Mouse (Mus musculus) MEL (cell line): ENCODE data around the gene Atpif1. TPM values are rescaled to one million over a fixed set of nuclear protein-coding genes. Genes with fewer than 3 reads are reported as not detected.
"Not testable (repeated sequence)": the region's sequence is repeated elsewhere in the genome, so short reads cannot be mapped to it uniquely, and the experiment has no call there.

ENCODE experiments used
- DNase-seq: peaks from one replicate; pipeline ENCODE4 v3.0.0; 2011; ENCODE audit warnings: low read depth, low spot score
- H3K27ac ChIP-seq: 2 replicates; pipeline ENCODE4 v1.5.1; 2012; ENCODE audit warnings: low read depth, mild to moderate bottlenecking, control low read depth, low read length, moderate library complexity; ENCODE audit not compliant: control insufficient read depth
- H3K27me3 ChIP-seq, 2 experiments: fragments of 150-350 bp in 1 of 2; sonication (generic) in 1 of 2; 2 replicates each; pipeline ENCODE4 v1.6.1; 2012; ENCODE audit warnings: low read length in 2 of 2, mild to moderate bottlenecking in 2 of 2, improper control_type of control experiment in 1 of 2, moderate library complexity in 1 of 2; ENCODE audit not compliant: insufficient read depth in 2 of 2, control insufficient read depth in 1 of 2
- H3K36me3 ChIP-seq, 2 experiments: 2 replicates each; pipeline ENCODE4 v1.6.1; 2012 to 2014; ENCODE audit warnings: low read length in 2 of 2, improper control_type of control experiment in 1 of 2, inconsistent platforms in 1 of 2, mild to moderate bottlenecking in 1 of 2; ENCODE audit not compliant: insufficient read depth in 2 of 2, control insufficient read depth in 1 of 2
- H3K4me1 ChIP-seq, 2 experiments: fragments of 150-350 bp in 1 of 2; sonication (generic) in 1 of 2; 2 replicates each; pipeline ENCODE4 v1.6.1; 2012; ENCODE audit warnings: low read length in 2 of 2, improper control_type of control experiment in 1 of 2, mild to moderate bottlenecking in 1 of 2; ENCODE audit not compliant: insufficient read depth in 2 of 2, control insufficient read depth in 1 of 2
- H3K4me3 ChIP-seq, 2 experiments: fragments of 150-350 bp in 1 of 2; sonication (generic) in 1 of 2; 2 replicates each; pipeline ENCODE4 v1.5.1; 2012; ENCODE audit warnings: low read depth in 2 of 2, low read length in 2 of 2, mild to moderate bottlenecking in 2 of 2, moderate library complexity in 2 of 2, control low read depth in 1 of 2, improper control_type of control experiment in 1 of 2; ENCODE audit not compliant: control insufficient read depth in 1 of 2, insufficient read depth in 1 of 2
- H3K79me2 ChIP-seq: 2 replicates; pipeline ENCODE4 v1.6.1; 2012; ENCODE audit warnings: mild to moderate bottlenecking, low read length, moderate library complexity; ENCODE audit not compliant: control insufficient read depth, poor library complexity, insufficient read depth
- H3K9ac ChIP-seq: 2 replicates; pipeline ENCODE4 v1.6.1; 2012; ENCODE audit warnings: low read depth, mild to moderate bottlenecking, control low read depth, low read length, moderate library complexity; ENCODE audit not compliant: control insufficient read depth, poor library complexity, severe bottlenecking
- H3K9me3 ChIP-seq: fragments of 150-350 bp; sonication (generic); replicated peaks from 2 replicates; pipeline ENCODE4 v1.6.1; 2012; ENCODE audit warnings: mild to moderate bottlenecking, low read length, improper control_type of control experiment, moderate library complexity; ENCODE audit not compliant: insufficient read depth
- ZNF384 ChIP-seq: IDR thresholded peaks from 2 replicates; pipeline ENCODE4 v1.6.1; 2012; ENCODE audit warnings: low read depth, mild to moderate bottlenecking, inconsistent platforms, low read length, improper control_type of control experiment
- polyA plus RNA-seq, 2 experiments: library from polyadenylated mRNA; stranded (reverse) in 1 of 2; unstranded in 1 of 2; fragments of >175 nt in 1 of 2; fragments of >200 nt in 1 of 2; gene quantifications; 2 replicates each; pipeline versions ENCODE4 v1.2.1 to v1.2.4; 2012; ENCODE audit warnings: low replicate concordance in 2 of 2, low read depth in 1 of 2; ENCODE audit not compliant: insufficient read length in 2 of 2, insufficient read depth in 1 of 2, missing spikeins in 1 of 2
- total RNA-seq: library from RNA; depleted of rRNA; stranded (reverse); fragments of 300-350 nt; gene quantifications from 2 replicates; pipeline ENCODE4 v1.2.3, GENCODE M21; 2012; rRNA removed

The Atpif1 gene
- total and polyA plus RNA-seq, 3 experiments, result 566 to 730 TPM; not detected in 1

DNA sequence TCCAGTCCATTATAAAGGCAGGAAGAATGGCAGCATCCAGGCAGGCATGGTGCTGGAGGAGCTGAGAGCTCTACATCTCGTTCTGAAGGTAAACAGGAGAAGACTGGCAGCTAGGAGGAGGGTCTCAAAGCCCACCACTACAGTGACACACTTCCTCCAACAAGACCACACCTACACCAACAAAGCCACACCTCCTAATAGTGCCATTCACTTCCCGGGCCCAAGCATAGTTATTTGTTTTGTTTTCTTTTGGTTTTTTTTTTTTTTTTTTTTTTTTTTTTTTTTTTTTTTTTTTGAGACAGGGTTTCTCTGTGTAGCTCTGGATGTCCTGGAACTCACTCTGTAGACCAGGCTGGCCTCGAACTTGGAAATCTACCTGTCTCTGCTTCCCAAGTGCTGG lies 51.4 kb downstream of the Atpif1 start:
- not testable (repeated sequence) for H3K79me2 ChIP-seq, H3K36me3 ChIP-seq, H3K27ac ChIP-seq, H3K9me3 ChIP-seq, DNase-seq, H3K4me1 ChIP-seq, H3K9ac ChIP-seq, H3K4me3 ChIP-seq, H3K27me3 ChIP-seq
- TF ChIP-seq ZNF384, result peak; percentile 71

Other genes with a start within 250 kb of the Atpif1 start
- 0.52 and 0.85 TPM in 2 replicates for gene Rab42, start 230.3 kb downstream of the Atpif1 start, total RNA-seq
- gene Rab42, start 230.3 kb downstream of the Atpif1 start, polyA plus RNA-seq, result under 1 TPM in 1 of 2 experiments, not detected in 1; 0.40 TPM
- 110 and 117 TPM in 2 replicates for gene Trnau1ap, start 204.1 kb downstream of the Atpif1 start, total RNA-seq
- 100 to 1,000 TPM in 1 of 2 experiments, not detected in 1; 102 TPM for gene Trnau1ap, start 204.1 kb downstream of the Atpif1 start, polyA plus RNA-seq
- 137 and 147 TPM in 2 replicates for gene Rcc1, start 180.1 kb downstream of the Atpif1 start, total RNA-seq
- 100 to 1,000 TPM in 1 of 2 experiments, 10 to 100 TPM in 1; 83.6 to 186 TPM for gene Rcc1, start 180.1 kb downstream of the Atpif1 start, polyA plus RNA-seq
- gene Phactr4, start 111.2 kb downstream of the Atpif1 start, total RNA-seq, result 5.6 and 7.2 TPM in 2 replicates
- gene Phactr4, start 111.2 kb downstream of the Atpif1 start, polyA plus RNA-seq, result 10 to 100 TPM; 28.7 to 79.5 TPM
- gene Med18, start 69.7 kb downstream of the Atpif1 start, total RNA-seq, result 26.8 and 32.9 TPM in 2 replicates
- gene Med18, start 69.7 kb downstream of the Atpif1 start, polyA plus RNA-seq, result 10 to 100 TPM in 1 of 2 experiments, not detected in 1; 13.4 TPM
- 9.6 and 38.3 TPM in 2 replicates for gene Sesn2, start 23.2 kb downstream of the Atpif1 start, total RNA-seq
- 10 to 100 TPM in 1 of 2 experiments, not detected in 1; 27.5 TPM for gene Sesn2, start 23.2 kb downstream of the Atpif1 start, polyA plus RNA-seq
- 110 and 115 TPM in 2 replicates for gene Dnajc8, start 1.9 kb upstream of the Atpif1 start, total RNA-seq
- 100 to 1,000 TPM in 1 of 2 experiments, not detected in 1; 246 TPM for gene Dnajc8, start 1.9 kb upstream of the Atpif1 start, polyA plus RNA-seq
- gene Ptafr, start 30.4 kb upstream of the Atpif1 start, total RNA-seq, result not detected in 2 replicates
- gene Ptafr, start 30.4 kb upstream of the Atpif1 start, polyA plus RNA-seq, result under 1 TPM in 1 of 2 experiments, not detected in 1; 0.06 TPM
- gene Eya3, start 105.3 kb upstream of the Atpif1 start, total RNA-seq, result 21.7 and 24.6 TPM in 2 replicates
- gene Eya3, start 105.3 kb upstream of the Atpif1 start, polyA plus RNA-seq, result 100 to 1,000 TPM in 1 of 2 experiments, 10 to 100 TPM in 1; 38.2 to 270 TPM
- 2.4 and 2.8 TPM in 2 replicates for gene Xkr8, start 198.9 kb upstream of the Atpif1 start, total RNA-seq
- gene Xkr8, start 198.9 kb upstream of the Atpif1 start, polyA plus RNA-seq, result 1 to 10 TPM in 1 of 2 experiments, not detected in 1; 3.9 TPM
- 0.20 and 0.69 TPM in 2 replicates for gene Smpdl3b, start 223.6 kb upstream of the Atpif1 start, total RNA-seq
- under 1 TPM in 1 of 2 experiments, not detected in 1; 0.28 TPM for gene Smpdl3b, start 223.6 kb upstream of the Atpif1 start, polyA plus RNA-seq
- 102 and 119 TPM in 2 replicates for gene Rpa2, start 234.7 kb upstream of the Atpif1 start, total RNA-seq
- 100 to 1,000 TPM in 1 of 2 experiments, not detected in 1; 103 TPM for gene Rpa2, start 234.7 kb upstream of the Atpif1 start, polyA plus RNA-seq